Mouse (Mus musculus): ENCODE measurements at regions not wholly inside any gene's neighbourhood (a gene's known extent, or its start where the extent isn't known, plus 50 kb on each side); places are given as distances from the start of the nearest gene placed in this dataset.

GRCm38 (mm10) chr11:84627259-84627658 is 101.9 kb upstream of the Lhx1 start:
- 0 out of 2 replicates have a peak overlapping the region, but pooled peaks have one; percentile 18 for H3K27ac ChIP-seq (ENCODE audit: insufficient read depth, low read depth, low read length)
- no peak for TF ChIP-seq POLR2A (IDR thresholded peaks at IDR 0.05; ENCODE audit: low read depth, low read length)
- H3K4me3 ChIP-seq (ENCODE audit: insufficient read depth, low read depth, low read length) = no peak overlapping the region
- no peak for DNase-seq
- no peaks in the 10 kb centered on the region for H3K36me3 ChIP-seq (ENCODE audit: control insufficient read depth, insufficient read depth, low read length)
- 0 out of 2 replicates have a peak, but pooled peaks cover 7% of the 10 kb centered on the region for H3K4me1 ChIP-seq (ENCODE audit: control insufficient read depth, insufficient read depth, low read length)
- 76% methylated on average over 2 of the region's 2 CpGs for WGBS
- H3K27me3 ChIP-seq (replicated peaks; ENCODE audit: control insufficient read depth, insufficient read depth, low read length) = no peaks in the 10 kb centered on the region

GRCm38 (mm10) chr11:84624100-84624499 is 98.8 kb upstream of the Lhx1 start:
- no peak for TF ChIP-seq POLR2A (IDR thresholded peaks at IDR 0.05; ENCODE audit: low read depth, low read length)
- no peak for TF ChIP-seq CTCF (conservative IDR thresholded peaks at IDR 0.05; ENCODE audit: insufficient read depth, insufficient read length, low read depth, low read length)
- Histone ChIP-seq H3K4me1 (ENCODE audit: control insufficient read depth, insufficient read depth, low read length) (0 out of 2 replicates have a peak, but pooled peaks cover 7% of the 10 kb centered on the region), H3K27ac (ENCODE audit: insufficient read depth, low read depth, low read length) (no peak overlapping the region), H3K27me3 (replicated peaks; ENCODE audit: control insufficient read depth, insufficient read depth, low read length) (no peaks in the 10 kb centered on the region), H3K4me3 (ENCODE audit: insufficient read depth, low read depth, low read length) (no peak overlapping the region), H3K36me3 (ENCODE audit: control insufficient read depth, insufficient read depth, low read length) (no peaks in the 10 kb centered on the region)
- no peak for DNase-seq
- WGBS = 27% methylated on average over 5 of the region's 5 CpGs

GRCm38 (mm10) chr11:84619713-84620112 is 94.4 kb upstream of the Lhx1 start:
- no peaks in the 10 kb centered on the region for H3K27me3 ChIP-seq (replicated peaks; ENCODE audit: control insufficient read depth, insufficient read depth, low read length)
- no peaks in the 10 kb centered on the region for H3K4me1 ChIP-seq (ENCODE audit: control insufficient read depth, insufficient read depth, low read length)
- H3K4me3 ChIP-seq (ENCODE audit: insufficient read depth, low read depth, low read length) = no peak overlapping the region
- TF ChIP-seq POLR2A (IDR thresholded peaks at IDR 0.05; ENCODE audit: low read depth, low read length) = no peak
- no peak for TF ChIP-seq CTCF (conservative IDR thresholded peaks at IDR 0.05; ENCODE audit: insufficient read depth, insufficient read length, low read depth, low read length)
- 84% methylated on average over 4 of the region's 4 CpGs for WGBS
- DNase-seq = no peak
- H3K27ac ChIP-seq (ENCODE audit: insufficient read depth, low read depth, low read length) = no peak overlapping the region
- no peaks in the 10 kb centered on the region for H3K36me3 ChIP-seq (ENCODE audit: control insufficient read depth, insufficient read depth, low read length)

- H3K27me3 ChIP-seq (replicated peaks; ENCODE audit: control insufficient read depth, insufficient read depth, low read length) = no peaks in the 10 kb centered on the region
- H3K4me1 ChIP-seq (ENCODE audit: control insufficient read depth, insufficient read depth, low read length) = no peaks in the 10 kb centered on the region
- TF ChIP-seq CTCF (conservative IDR thresholded peaks at IDR 0.05; ENCODE audit: insufficient read depth, insufficient read length, low read depth, low read length) (peak; percentile 32; the same call in 1 of the 2 replicates), POLR2A (IDR thresholded peaks at IDR 0.05; ENCODE audit: low read depth, low read length) (no peak)
- DNase-seq = no peak
- no peak overlapping the region for H3K4me3 ChIP-seq (ENCODE audit: insufficient read depth, low read depth, low read length)
- no peaks in the 10 kb centered on the region for H3K36me3 ChIP-seq (ENCODE audit: control insufficient read depth, insufficient read depth, low read length)
- 92% methylated on average over 3 of the region's 3 CpGs for WGBS
- no peak overlapping the region for H3K27ac ChIP-seq (ENCODE audit: insufficient read depth, low read depth, low read length)
These were observed 93.2 kb upstream of the Lhx1 start for GRCm38 (mm10) chr11:84618576-84618975.

GRCm38 (mm10) chr11:84612982-84613720 is 87.8 kb upstream of the Lhx1 start:
- Histone ChIP-seq H3K4me1 (ENCODE audit: control insufficient read depth, insufficient read depth, low read length) (no peaks in the 10 kb centered on the region), H3K27ac (ENCODE audit: insufficient read depth, low read depth, low read length) (no peak overlapping the region), H3K4me3 (ENCODE audit: insufficient read depth, low read depth, low read length) (no peak overlapping the region), H3K36me3 (ENCODE audit: control insufficient read depth, insufficient read depth, low read length) (no peaks in the 10 kb centered on the region), H3K27me3 (replicated peaks; ENCODE audit: control insufficient read depth, insufficient read depth, low read length) (no peaks in the 10 kb centered on the region)
- DNase-seq = no peak
- TF ChIP-seq CTCF (conservative IDR thresholded peaks at IDR 0.05; ENCODE audit: insufficient read depth, insufficient read length, low read depth, low read length) (no peak), POLR2A (IDR thresholded peaks at IDR 0.05; ENCODE audit: low read depth, low read length) (no peak)
- 76% methylated on average over 9 of the region's 9 CpGs for WGBS

GRCm38 (mm10) chr11:84611625-84611879 is 86.2 kb upstream of the Lhx1 start:
- H3K4me1 ChIP-seq (ENCODE audit: control insufficient read depth, insufficient read depth, low read length) = no peaks in the 10 kb centered on the region
- no peaks in the 10 kb centered on the region for H3K27me3 ChIP-seq (replicated peaks; ENCODE audit: control insufficient read depth, insufficient read depth, low read length)
- WGBS = 30% methylated on average over 4 of the region's 4 CpGs
- H3K27ac ChIP-seq (ENCODE audit: insufficient read depth, low read depth, low read length) = no peak overlapping the region
- peak; percentile 34 for DNase-seq
- TF ChIP-seq POLR2A (IDR thresholded peaks at IDR 0.05; ENCODE audit: low read depth, low read length) (no peak), CTCF (conservative IDR thresholded peaks at IDR 0.05; ENCODE audit: insufficient read depth, insufficient read length, low read depth, low read length) (0 out of 2 replicates have a peak, but pooled peaks have one; percentile 27)
- no peak overlapping the region for H3K4me3 ChIP-seq (ENCODE audit: insufficient read depth, low read depth, low read length)
- H3K36me3 ChIP-seq (ENCODE audit: control insufficient read depth, insufficient read depth, low read length) = no peaks in the 10 kb centered on the region

- Histone ChIP-seq H3K36me3 (ENCODE audit: control insufficient read depth, insufficient read depth, low read length) (no peaks in the 10 kb centered on the region), H3K4me1 (ENCODE audit: control insufficient read depth, insufficient read depth, low read length) (no peaks in the 10 kb centered on the region), H3K27ac (ENCODE audit: insufficient read depth, low read depth, low read length) (no peak overlapping the region), H3K4me3 (ENCODE audit: insufficient read depth, low read depth, low read length) (no peak overlapping the region), H3K27me3 (replicated peaks; ENCODE audit: control insufficient read depth, insufficient read depth, low read length) (no peaks in the 10 kb centered on the region)
- WGBS = 50% methylated on average over 7 of the region's 7 CpGs
- TF ChIP-seq POLR2A (IDR thresholded peaks at IDR 0.05; ENCODE audit: low read depth, low read length) = no peak
- no peak for TF ChIP-seq CTCF (conservative IDR thresholded peaks at IDR 0.05; ENCODE audit: insufficient read depth, insufficient read length, low read depth, low read length)
- no peak for DNase-seq
These were observed 85.7 kb upstream of the Lhx1 start for GRCm38 (mm10) chr11:84610774-84611624.

All from kidney, adult 2 months (tissue).